Mouse (Mus musculus) CD8-positive naive resting alpha-beta T cell, adult 57 days (primary cell): ENCODE data around the gene Ccdc159. TPM values are rescaled to one million over a fixed set of nuclear protein-coding genes. Genes with fewer than 3 reads are reported as not detected.

Experiments
- total RNA-seq: library from RNA; stranded (reverse); gene quantifications from one replicate; pipeline ENCODE4 v1.2.4, GENCODE M21; 2023

The Ccdc159 gene
- not detected for total RNA-seq

DNA sequence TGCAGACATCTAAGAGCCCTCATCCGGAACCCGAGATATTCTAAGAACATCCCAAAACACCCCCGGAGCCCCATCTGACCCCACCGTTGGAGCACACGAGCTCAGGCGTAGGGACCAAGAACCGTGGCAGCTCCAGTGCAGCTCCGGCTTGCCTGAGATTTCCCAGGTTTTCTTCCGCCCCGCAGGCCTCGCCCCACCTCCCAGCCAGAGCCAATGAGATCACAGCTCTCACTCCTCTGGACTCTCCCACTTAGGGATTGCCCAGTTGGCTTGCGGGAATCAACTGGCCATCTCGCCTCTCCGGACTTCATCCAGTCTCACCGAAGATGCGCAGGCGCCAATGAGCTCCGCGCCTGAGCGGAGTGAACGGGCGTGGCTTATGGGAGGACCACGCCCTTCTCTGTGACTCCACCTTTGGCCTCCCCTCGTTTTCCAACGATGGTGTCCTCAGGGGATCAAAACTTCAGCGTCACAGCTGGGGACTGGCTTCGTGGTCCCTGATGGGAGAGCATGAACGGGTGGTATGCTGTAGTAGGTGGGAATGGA, at the start of gene Ccdc159, which contains the start of gene Tmem205:
Gene Ccdc159, plus strand, starts transcription at position 264 of the 546 bp plus-strand sequence.
Gene Tmem205, minus strand, starts transcription at position 349 of the 546 bp plus-strand sequence.

GRCm38 (mm10) chr9:21918035-21918592, 9.2 kb upstream of the Ccdc159 start, which contains the start of gene Rab3d:
TSS of gene Rab3d (minus strand) at chr9:21918192.

DNA sequence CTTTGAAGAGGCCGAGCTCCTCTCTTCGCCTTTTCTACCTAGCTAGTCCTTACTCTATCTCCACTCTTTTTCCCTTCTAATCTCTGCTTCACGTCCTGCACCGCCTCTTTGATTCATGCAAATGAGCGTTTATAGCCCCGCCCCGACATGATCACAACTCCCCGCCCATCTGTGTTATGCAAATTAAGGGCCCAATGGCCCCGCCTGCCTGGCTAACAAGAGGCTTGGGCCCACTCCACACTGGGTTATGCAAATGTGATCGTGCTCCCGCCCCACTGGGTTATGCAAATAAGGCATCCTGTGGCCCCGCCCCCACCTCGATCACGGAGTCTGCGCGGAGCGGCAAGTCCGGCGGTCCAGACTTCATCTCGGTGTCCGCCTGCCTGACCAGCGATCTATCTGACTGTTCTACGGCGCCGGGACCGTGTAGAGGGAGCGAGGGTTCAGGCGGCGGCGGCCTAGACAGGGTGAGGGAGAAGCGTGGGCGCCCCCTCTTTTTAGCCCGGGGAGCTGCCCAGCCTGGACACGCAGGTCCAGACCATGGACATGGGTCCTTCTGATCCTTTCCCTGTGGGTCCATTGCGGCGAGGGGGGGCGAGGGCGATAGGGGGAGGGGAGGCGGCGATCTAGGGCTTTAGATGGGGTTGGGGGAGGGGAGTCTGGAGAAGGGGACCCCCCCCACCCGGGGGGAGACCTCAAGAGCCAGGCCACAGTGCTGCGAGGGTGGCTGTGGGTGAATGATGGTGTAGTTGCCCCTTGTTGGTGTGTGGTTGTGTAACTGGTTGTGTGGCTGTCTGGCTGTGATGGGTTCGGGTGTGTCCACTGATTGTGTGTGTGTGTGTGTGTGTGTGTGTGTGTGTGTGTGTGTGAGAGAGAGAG, 9.7 kb downstream of the Ccdc159 start, which contains the start of gene Plppr2:
Gene Plppr2, plus strand, starts transcription at position 342 of the 879 bp plus-strand sequence.

DNA sequence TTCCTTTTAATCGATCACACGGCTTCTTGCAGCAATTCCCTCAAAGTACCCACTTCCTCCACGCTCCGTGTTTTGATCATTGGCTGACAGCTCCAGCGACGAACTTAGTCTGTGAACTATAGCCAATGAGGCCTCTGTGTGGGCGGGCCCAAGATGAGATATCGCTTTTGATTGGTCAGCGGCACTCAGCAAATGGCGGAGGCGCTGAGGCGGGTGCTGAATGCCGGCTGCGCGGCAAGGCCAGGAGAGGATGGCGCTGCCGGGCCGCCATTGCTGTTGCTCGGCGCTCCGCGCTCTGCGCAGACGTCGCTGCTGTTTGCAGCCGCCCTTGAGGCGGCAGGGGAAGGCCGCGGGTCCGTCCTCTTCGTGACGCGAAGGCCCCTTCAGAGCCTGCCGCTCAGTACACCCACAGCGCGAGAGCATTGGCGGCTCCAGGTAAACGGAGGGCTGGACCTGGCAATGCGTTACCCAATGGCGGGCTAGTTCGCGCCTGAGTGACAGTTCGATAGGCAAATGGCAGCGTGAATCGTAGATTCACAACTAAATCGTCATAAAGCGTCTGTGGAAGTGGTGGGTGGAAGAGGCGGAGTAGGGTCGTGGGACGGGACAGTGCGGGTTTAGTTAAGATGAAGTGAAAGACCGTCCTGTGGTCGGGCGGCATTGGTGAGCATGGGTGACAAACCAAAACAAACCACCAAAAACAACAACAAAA, 28.5 kb downstream of the Ccdc159 start, which contains the start of gene Swsap1:
Gene Swsap1, plus strand, starts transcription at position 186 of the 712 bp plus-strand sequence.

DNA sequence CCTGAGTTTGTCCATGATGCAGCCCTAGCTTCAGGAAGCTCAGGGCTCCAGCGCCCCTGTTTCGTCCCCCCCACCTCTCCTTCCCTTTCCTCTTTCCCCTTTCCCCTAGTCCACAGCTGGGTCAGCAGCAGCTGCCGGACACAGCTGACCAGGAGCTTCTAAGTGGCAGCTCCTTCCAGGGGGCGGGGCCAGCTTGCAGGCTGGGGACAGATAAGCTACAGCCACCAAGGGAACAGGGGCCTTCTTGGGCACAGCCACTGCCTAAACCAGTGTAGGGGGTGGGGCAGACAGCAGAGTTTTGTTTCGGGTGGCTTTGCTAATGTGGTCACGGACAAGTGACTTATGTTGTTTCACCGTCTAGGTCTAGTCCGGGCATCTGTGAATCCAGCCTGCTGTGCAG, 36.1 kb downstream of the Ccdc159 start, which contains the start of gene Epor:
Gene Epor, minus strand, starts transcription at position 90 of the 400 bp plus-strand sequence.

Other genes with a start within 250 kb of the Ccdc159 start
- gene Ldlr, start 204.0 kb upstream of the Ccdc159 start, total RNA-seq, result 24.1 TPM
- 2.7 TPM for gene Spc24, start 167.2 kb upstream of the Ccdc159 start, total RNA-seq
- gene Kank2, start 128.7 kb upstream of the Ccdc159 start, total RNA-seq, result not detected
- gene Angptl8, start 92.0 kb upstream of the Ccdc159 start, total RNA-seq, result not detected
- 7.0 TPM for gene Dock6, start 74.8 kb upstream of the Ccdc159 start, total RNA-seq
- 10.0 TPM for gene Rab3d, start 9.3 kb upstream of the Ccdc159 start, total RNA-seq
- gene Tmem205, start 85 bp downstream of the Ccdc159 start, total RNA-seq, result not detected
- 0.31 TPM for gene Plppr2, start 9.6 kb downstream of the Ccdc159 start, total RNA-seq
- gene Swsap1, start 28.3 kb downstream of the Ccdc159 start, total RNA-seq, result 7.4 TPM
- not detected for gene Epor, start 36.0 kb downstream of the Ccdc159 start, total RNA-seq
- not detected for gene Rgl3, start 62.0 kb downstream of the Ccdc159 start, total RNA-seq
- not detected for gene Ccdc151, start 75.2 kb downstream of the Ccdc159 start, total RNA-seq
- 93.5 TPM for gene Prkcsh, start 75.3 kb downstream of the Ccdc159 start, total RNA-seq
- 0.18 TPM for gene Elavl3, start 124.6 kb downstream of the Ccdc159 start, total RNA-seq
- not detected for gene Gm49318, start 143.8 kb downstream of the Ccdc159 start, total RNA-seq
- 28.6 TPM for gene Zfp653, start 143.9 kb downstream of the Ccdc159 start, total RNA-seq
- gene Ecsit, start 158.0 kb downstream of the Ccdc159 start, total RNA-seq, result 26.7 TPM
- gene Cnn1, start 171.7 kb downstream of the Ccdc159 start, total RNA-seq, result not detected
- 25.6 TPM for gene Elof1, start 189.7 kb downstream of the Ccdc159 start, total RNA-seq
- gene Acp5, start 208.2 kb downstream of the Ccdc159 start, total RNA-seq, result 239 TPM
- 12.7 TPM for gene Pigyl, start 229.4 kb downstream of the Ccdc159 start, total RNA-seq